17 mouse cellular contexts compared by ENCODE assay signal in the genomic region with DNA sequence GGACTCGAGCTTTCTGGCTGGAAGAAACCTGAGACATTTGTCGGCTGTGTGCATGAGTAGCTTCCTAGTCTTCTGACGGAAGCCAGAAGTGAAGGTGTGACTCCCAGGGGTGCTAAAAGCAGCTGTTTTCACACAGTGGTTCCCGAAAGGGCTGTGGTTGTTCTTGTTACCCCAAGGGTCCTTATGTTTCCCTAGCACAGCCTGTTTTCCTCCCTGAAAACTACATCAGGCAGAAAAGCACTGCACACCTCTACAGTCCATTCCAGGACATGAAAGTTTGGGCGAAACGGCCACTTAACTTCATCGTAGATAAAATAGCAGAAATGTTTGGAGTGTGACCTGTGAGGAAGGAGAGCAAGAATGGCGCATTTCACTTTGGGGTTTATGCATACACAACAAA.
"Had no signal": no experiment of that assay in that cellular context is flagged by ENCODE, and none has a peak within 500 bp of the region (broad histone marks: within the 10 kb centered on the region; RNA-seq: fewer than 3 reads in every experiment).

No protein-coding gene starts in this region.

- H3K9ac ChIP-seq: liver, postnatal 0 days; lung, embryonic 15.5 days; midbrain, embryonic 13.5 days; midbrain, embryonic 15.5 days; neural tube, embryonic 12.5 days; stomach, embryonic 15.5 days had no signal

- DNase-seq: liver, postnatal 0 days; lung, adult 2 months; lung, postnatal 10 days; lung, postnatal 36 days; right cerebral cortex, postnatal 14 days; thymus, adult 2 months; thymus, postnatal 25 days; thymus, postnatal 4 days had no signal

- H3K27me3 ChIP-seq: lung, embryonic 15.5 days; midbrain, embryonic 13.5 days; midbrain, embryonic 15.5 days; neural tube, embryonic 12.5 days; stomach, embryonic 15.5 days had no signal

- H3K9me3 ChIP-seq: lung, embryonic 15.5 days; midbrain, embryonic 13.5 days; midbrain, embryonic 15.5 days; neural tube, embryonic 12.5 days; stomach, embryonic 15.5 days had no signal

- ATAC-seq: liver, postnatal 0 days; midbrain, embryonic 13.5 days; midbrain, embryonic 15.5 days had no signal

- H3K4me3 ChIP-seq: lung, embryonic 15.5 days; megakaryocyte, embryonic 14.5 days; midbrain, embryonic 13.5 days; midbrain, embryonic 15.5 days; neural tube, embryonic 12.5 days; stomach, embryonic 15.5 days had no signal

- H3K4me1 ChIP-seq: lung, embryonic 15.5 days; megakaryocyte, embryonic 14.5 days; midbrain, embryonic 13.5 days; neural tube, embryonic 12.5 days; stomach, embryonic 15.5 days had no signal

- H3K4me2 ChIP-seq: lung, embryonic 15.5 days; midbrain, embryonic 11.5 days; midbrain, embryonic 13.5 days; midbrain, embryonic 15.5 days; neural tube, embryonic 12.5 days; stomach, embryonic 15.5 days had no signal

- H3K27ac ChIP-seq: lung, embryonic 15.5 days; macrophage; midbrain, embryonic 13.5 days; midbrain, embryonic 15.5 days; neural tube, embryonic 12.5 days; stomach, embryonic 15.5 days; stomach, postnatal 0 days had no signal

- H3K36me3 ChIP-seq: lung, embryonic 15.5 days; midbrain, embryonic 13.5 days; midbrain, embryonic 15.5 days; neural tube, embryonic 12.5 days; stomach, embryonic 15.5 days had no signal
